Comparison of ENCODE assay signal across 8 mouse cellular contexts in genomic region chr5:149312884-149313652, GRCm38 (mm10). TPM values are rescaled to one million over a fixed set of nuclear protein-coding genes. Genes with fewer than 3 reads are reported as not detected.
DNase-seq lines count a peak whose midpoint lies in the region; ATAC-seq and TF ChIP-seq lines count a peak whose summit lies in the region.

No protein-coding gene starts in this region.

- H3K4me3 ChIP-seq in testis, adult 2 months (ENCODE audit: control insufficient read depth, low read depth, low read length) = no peak overlapping the region; the same call in 1 of the 2 replicates
- H3K4me3 ChIP-seq in heart, postnatal 0 days (ENCODE audit: low read depth, low read length) = peak overlapping the region; percentile 27
- peak overlapping the region; percentile 10; the same call in 1 of the 2 replicates for H3K4me3 ChIP-seq in limb, embryonic 14.5 days (replicated peaks; ENCODE audit: low read length)
- 0 out of 2 replicates have a peak overlapping the region, but pooled peaks have one; percentile 7 for H3K4me3 ChIP-seq in stomach, embryonic 15.5 days (replicated peaks)
- H3K4me3 ChIP-seq in hindbrain, embryonic 11.5 days (ENCODE audit: low read depth, low read length) = no peak overlapping the region

- TF ChIP-seq POLR2A in testis, adult 2 months (IDR thresholded peaks at IDR 0.05; ENCODE audit: control insufficient read depth, low read depth, low read length) = no peak
- TF ChIP-seq POLR2A in limb, embryonic 14.5 days (IDR thresholded peaks at IDR 0.05; ENCODE audit: borderline replicate concordance, extremely low read depth, insufficient read depth, insufficient read length) = no peak

- no peaks in the 10 kb centered on the region for H3K36me3 ChIP-seq in testis, adult 2 months (ENCODE audit: control insufficient read depth, insufficient read depth, low read length)
- H3K36me3 ChIP-seq in heart, postnatal 0 days (replicated peaks; ENCODE audit: control insufficient read depth, insufficient read depth, low read length) = no peaks in the 10 kb centered on the region
- H3K36me3 ChIP-seq in limb, embryonic 14.5 days (ENCODE audit: control insufficient read depth, insufficient read depth, low read length) = no peaks in the 10 kb centered on the region
- H3K36me3 ChIP-seq in stomach, embryonic 15.5 days = no peaks in the 10 kb centered on the region
- no peaks in the 10 kb centered on the region for H3K36me3 ChIP-seq in hindbrain, embryonic 11.5 days (ENCODE audit: control insufficient read depth, insufficient read depth, low read length)

- no peak for DNase-seq in testis, postnatal 14 days (ENCODE audit: low spot score)
- peak; percentile 23 for DNase-seq in heart, postnatal 0 days (ENCODE audit: low spot score)
- DNase-seq in limb, embryonic 14.5 days (ENCODE audit: low spot score) = peak; percentile 51
- DNase-seq in adrenal gland, postnatal 10 days = no peak
- DNase-seq in urinary bladder, postnatal 10 days (ENCODE audit: low spot score) = no peak
- DNase-seq in hindbrain, embryonic 11.5 days (ENCODE audit: low spot score) = no peak

- no peak for TF ChIP-seq CTCF in testis, adult 2 months (IDR thresholded peaks at IDR 0.05; ENCODE audit: control insufficient read depth, insufficient read depth, insufficient replicate concordance, low read depth, low read length)
- no peak for TF ChIP-seq CTCF in heart, postnatal 0 days (IDR thresholded peaks at IDR 0.05; ENCODE audit: low read depth)

- no peaks in the 10 kb centered on the region for H3K27me3 ChIP-seq in testis, adult 2 months (ENCODE audit: control insufficient read depth, insufficient read depth, low read length)
- no peaks in the 10 kb centered on the region for H3K27me3 ChIP-seq in heart, postnatal 0 days (ENCODE audit: control insufficient read depth, insufficient read depth, low read length)
- H3K27me3 ChIP-seq in limb, embryonic 14.5 days (ENCODE audit: control insufficient read depth, insufficient read depth, low read length) = no peaks in the 10 kb centered on the region
- H3K27me3 ChIP-seq in stomach, embryonic 15.5 days (replicated peaks) = no peaks in the 10 kb centered on the region
- H3K27me3 ChIP-seq in hindbrain, embryonic 11.5 days (ENCODE audit: control insufficient read depth, insufficient read depth, low read length) = no peaks in the 10 kb centered on the region

- WGBS in heart, postnatal 0 days = 23% methylated on average over 23 of the region's 23 CpGs
- WGBS in limb, embryonic 14.5 days = 35% methylated on average over 23 of the region's 23 CpGs
- WGBS in stomach, embryonic 15.5 days = 33% methylated on average over 23 of the region's 23 CpGs
- 72% methylated on average over 23 of the region's 23 CpGs for WGBS in hindbrain, embryonic 11.5 days

- H3K4me2 ChIP-seq in heart, postnatal 0 days (ENCODE audit: low read depth, low read length) = peak overlapping the region; percentile 49
- peak overlapping the region; percentile 13 for H3K4me2 ChIP-seq in limb, embryonic 14.5 days (replicated peaks; ENCODE audit: low read depth, low read length, severe bottlenecking)
- H3K4me2 ChIP-seq in stomach, embryonic 15.5 days = peak overlapping the region; percentile 37
- H3K4me2 ChIP-seq in hindbrain, embryonic 11.5 days (replicated peaks; ENCODE audit: low read depth, low read length) = no peak overlapping the region

- H3K4me1 ChIP-seq in testis, adult 2 months (ENCODE audit: control insufficient read depth, insufficient read depth, low read length) = peaks cover 9% of the 10 kb centered on the region
- H3K4me1 ChIP-seq in heart, postnatal 0 days (ENCODE audit: control insufficient read depth, insufficient read depth) = no peaks in the 10 kb centered on the region
- peaks cover 10% of the 10 kb centered on the region; the same call in 1 of the 2 replicates for H3K4me1 ChIP-seq in limb, embryonic 14.5 days (ENCODE audit: control insufficient read depth, insufficient read depth, low read length)
- 0 out of 2 replicates have a peak, but pooled peaks cover 6% of the 10 kb centered on the region for H3K4me1 ChIP-seq in stomach, embryonic 15.5 days
- peaks cover 5% of the 10 kb centered on the region; the same call in 1 of the 2 replicates for H3K4me1 ChIP-seq in hindbrain, embryonic 11.5 days (replicated peaks; ENCODE audit: control insufficient read depth, insufficient read depth, low read length)

- peak overlapping the region; percentile 37; the same call in 1 of the 2 replicates for H3K27ac ChIP-seq in testis, adult 2 months (ENCODE audit: control insufficient read depth, insufficient read depth, low read depth, low read length)
- H3K27ac ChIP-seq in heart, postnatal 0 days (ENCODE audit: low read depth) = peak overlapping the region; percentile 32
- H3K27ac ChIP-seq in limb, embryonic 14.5 days (replicated peaks; ENCODE audit: low read depth, low read length) = peak overlapping the region; percentile 79
- no peak overlapping the region; the same call in 1 of the 2 replicates for H3K27ac ChIP-seq in stomach, embryonic 15.5 days
- no peak overlapping the region for H3K27ac ChIP-seq in hindbrain, embryonic 11.5 days (ENCODE audit: low read depth, low read length)

- peak; percentile 33; the same call in 1 of the 2 replicates for ATAC-seq in heart, postnatal 0 days (ENCODE audit: insufficient read depth, low read depth)
- peak; percentile 76 for ATAC-seq in limb, embryonic 14.5 days (ENCODE audit: low FRiP score, low read depth)
- no peak for ATAC-seq in stomach, embryonic 15.5 days (ENCODE audit: insufficient read depth, low FRiP score, low read depth)
- no peak for ATAC-seq in hindbrain, embryonic 11.5 days (ENCODE audit: low FRiP score)

- TF ChIP-seq EP300 in heart, postnatal 0 days (IDR thresholded peaks at IDR 0.05; ENCODE audit: low read depth) = no peak

- 0 out of 2 replicates have a peak overlapping the region, but pooled peaks have one; percentile 12 for H3K9ac ChIP-seq in heart, postnatal 0 days (replicated peaks; ENCODE audit: low read depth, low read length)
- peak overlapping the region; percentile 9; the same call in 1 of the 2 replicates for H3K9ac ChIP-seq in limb, embryonic 14.5 days (ENCODE audit: low read depth, low read length, severe bottlenecking)
- no peak overlapping the region for H3K9ac ChIP-seq in stomach, embryonic 15.5 days
- no peak overlapping the region for H3K9ac ChIP-seq in hindbrain, embryonic 11.5 days (ENCODE audit: low read depth, low read length)

- no peaks in the 10 kb centered on the region for H3K9me3 ChIP-seq in heart, postnatal 0 days (replicated peaks; ENCODE audit: control insufficient read depth, low read length)
- H3K9me3 ChIP-seq in limb, embryonic 14.5 days (ENCODE audit: control insufficient read depth, low read length) = peaks cover 5% of the 10 kb centered on the region; the same call in 1 of the 2 replicates
- H3K9me3 ChIP-seq in stomach, embryonic 15.5 days = no peaks in the 10 kb centered on the region
- H3K9me3 ChIP-seq in hindbrain, embryonic 11.5 days (ENCODE audit: control insufficient read depth, low read length) = no peaks in the 10 kb centered on the region

RNA-seq across cellular contexts. Expression of gene Alox5ap, which starts 48.5 kb away (rescaled TPM):
- 4.0 and 6.0 TPM in 2 replicates for polyA plus RNA-seq in testis, adult 2 months (2012; rRNA removed)
- total RNA-seq in heart, postnatal 0 days (2014; rRNA removed; ENCODE audit: low replicate concordance) = 5.2 and 26.4 TPM in 2 replicates
- polyA plus RNA-seq in heart, postnatal 0 days (2015; fragmentation: Nextera tagmentation; extraction: Ambion mirVana) = 8.9 and 9.2 TPM in 2 replicates
- 18.6 and 21.6 TPM in 2 replicates for polyA plus RNA-seq in limb, embryonic 14.5 days (2012; rRNA removed)
- 16.1 and 18.7 TPM in 2 replicates for polyA plus RNA-seq in limb, embryonic 14.5 days (2014; fragmentation: Nextera tagmentation; extraction: Ambion mirVana)
- polyA plus RNA-seq in stomach, embryonic 15.5 days (2015; fragmentation: Nextera tagmentation; extraction: Ambion mirVana) = 26.1 and 32.2 TPM in 2 replicates
- 10 to 100 TPM; 10.3 to 15.3 TPM for total RNA-seq in adrenal gland, postnatal 10 days (2021)
- 5.6 and 6.9 TPM in 2 replicates for polyA plus RNA-seq in hindbrain, embryonic 11.5 days (2014; fragmentation: Nextera tagmentation; extraction: Ambion mirVana)

Comparison
In these comparisons a context has a peak if more than half of its experiments do, and no peak if none do; other contexts are left out.
1. H3K27ac ChIP-seq: peak in testis, adult 2 months (single experiment), heart, postnatal 0 days (single experiment) and limb, embryonic 14.5 days (single experiment); none in stomach, embryonic 15.5 days (single experiment) and hindbrain, embryonic 11.5 days (single experiment).
2. H3K4me3 ChIP-seq: peak in heart, postnatal 0 days (single experiment), limb, embryonic 14.5 days (single experiment) and stomach, embryonic 15.5 days (single experiment); none in testis, adult 2 months (single experiment) and hindbrain, embryonic 11.5 days (single experiment).
3. DNase-seq: peak in heart, postnatal 0 days (single experiment) and limb, embryonic 14.5 days (single experiment); none in testis, postnatal 14 days (single experiment), adrenal gland, postnatal 10 days (single experiment), urinary bladder, postnatal 10 days (single experiment) and hindbrain, embryonic 11.5 days (single experiment).
4. ATAC-seq: peak in heart, postnatal 0 days (single experiment) and limb, embryonic 14.5 days (single experiment); none in stomach, embryonic 15.5 days (single experiment) and hindbrain, embryonic 11.5 days (single experiment).
5. H3K9ac ChIP-seq: peak in heart, postnatal 0 days (single experiment) and limb, embryonic 14.5 days (single experiment); none in stomach, embryonic 15.5 days (single experiment) and hindbrain, embryonic 11.5 days (single experiment).